Mouse (Mus musculus): Measurements from ENCODE around the gene Plekha3.
A peak's percentile ranks its signal among the peaks of the same experiment; 100 is the strongest.

The Plekha3 gene

GRCm38 (mm10) chr2:76674725-76675427, at the start of gene Plekha3:
TSS of gene Plekha3 (plus strand) at chr2:76675281.
- peak; percentile 85 for DNase-seq (ENCODE audit: low spot score)

DNA sequence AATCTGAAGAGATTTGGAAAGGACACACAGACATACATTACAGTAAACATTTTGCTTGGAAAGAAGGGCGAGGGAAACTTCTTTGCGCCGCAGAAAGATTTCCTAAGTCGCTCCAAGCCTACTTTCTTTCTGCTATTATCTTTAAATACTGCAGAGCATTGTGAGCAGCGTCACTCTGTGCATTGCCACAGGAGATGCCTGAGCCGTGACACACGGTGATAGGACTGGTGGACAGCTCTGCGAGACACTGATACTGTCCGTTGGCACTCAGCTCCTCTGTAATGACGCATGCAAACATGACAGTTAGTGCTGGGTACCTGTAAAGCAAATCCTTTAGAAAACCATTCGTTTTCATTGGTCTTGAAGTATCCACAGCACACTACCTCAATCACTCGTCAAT, 44.8 kb upstream of the Plekha3 start:
- no peak for DNase-seq (ENCODE audit: low spot score)

- DNase-seq (ENCODE audit: low spot score) = no peak
Measured at GRCm38 (mm10) chr2:76631600-76631999, 43.5 kb upstream of the Plekha3 start.

- no peak for DNase-seq (ENCODE audit: low spot score)
Measured at GRCm38 (mm10) chr2:76639637-76640036, 35.4 kb upstream of the Plekha3 start.

DNA sequence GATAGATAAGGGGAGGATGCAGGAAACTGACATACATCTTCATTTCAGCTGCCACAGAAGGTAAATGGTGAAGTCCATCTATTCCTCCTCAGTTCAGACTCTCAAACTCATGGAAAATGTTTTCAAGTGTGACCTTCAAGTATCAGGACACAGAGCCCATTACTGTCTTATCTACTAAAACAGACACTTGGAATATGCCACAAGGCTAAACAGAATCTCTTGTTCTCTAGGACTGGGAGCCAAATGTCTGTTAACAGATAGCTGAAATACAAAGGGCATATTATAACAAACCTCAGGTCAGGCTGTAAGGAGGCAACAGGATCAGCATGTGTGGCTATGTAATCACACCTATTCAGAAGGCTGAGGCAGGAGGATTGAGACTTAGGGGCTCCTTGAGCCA, 31.3 kb upstream of the Plekha3 start:
- DNase-seq (ENCODE audit: low spot score) = no peak

- DNase-seq (ENCODE audit: low spot score) = no peak
Measured at GRCm38 (mm10) chr2:76647441-76647869, 27.6 kb upstream of the Plekha3 start.

DNA sequence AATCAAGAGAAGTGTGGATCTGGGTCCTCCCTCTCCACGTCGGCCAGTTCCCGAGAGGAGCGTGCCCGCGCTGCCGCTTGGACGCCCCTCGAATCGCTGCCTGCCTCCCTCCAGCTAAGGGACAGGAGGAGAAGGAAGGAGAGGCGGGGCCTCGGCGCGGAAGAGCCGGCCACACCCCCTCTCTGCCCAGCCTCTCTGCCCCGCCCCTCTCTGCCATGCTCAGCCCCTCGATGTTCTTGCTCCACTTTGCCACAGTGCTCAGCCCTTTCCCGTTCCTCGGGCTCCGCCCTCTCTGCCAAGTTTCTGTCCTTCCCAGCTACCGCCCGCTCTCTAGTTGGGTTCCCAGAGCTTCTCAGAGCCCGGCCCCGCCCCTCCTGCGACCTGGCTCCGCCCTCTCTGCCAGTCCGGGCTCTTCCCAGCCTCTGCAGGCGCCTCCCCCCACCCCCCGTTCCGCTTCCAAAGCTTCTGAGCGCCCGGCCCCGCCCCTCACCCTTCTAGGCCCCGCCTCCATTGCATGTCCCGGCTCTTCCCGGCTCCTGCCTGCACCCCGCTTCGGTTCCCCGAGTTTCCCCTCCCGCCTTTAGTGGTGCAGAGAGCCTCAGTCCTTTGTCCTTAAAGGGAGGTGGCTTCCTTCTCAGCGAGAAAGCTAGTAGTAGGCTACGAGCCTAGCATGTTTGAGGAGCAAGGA, 27.1 kb upstream of the Plekha3 start, which contains the start of the genes Prkra and Pjvk:
Gene Prkra, minus strand, starts transcription at position 133 of the 688 bp plus-strand sequence.
Gene Pjvk, plus strand, starts transcription at position 594 of the 688 bp plus-strand sequence.
- DNase-seq (ENCODE audit: low spot score) = peak; percentile 100

DNA sequence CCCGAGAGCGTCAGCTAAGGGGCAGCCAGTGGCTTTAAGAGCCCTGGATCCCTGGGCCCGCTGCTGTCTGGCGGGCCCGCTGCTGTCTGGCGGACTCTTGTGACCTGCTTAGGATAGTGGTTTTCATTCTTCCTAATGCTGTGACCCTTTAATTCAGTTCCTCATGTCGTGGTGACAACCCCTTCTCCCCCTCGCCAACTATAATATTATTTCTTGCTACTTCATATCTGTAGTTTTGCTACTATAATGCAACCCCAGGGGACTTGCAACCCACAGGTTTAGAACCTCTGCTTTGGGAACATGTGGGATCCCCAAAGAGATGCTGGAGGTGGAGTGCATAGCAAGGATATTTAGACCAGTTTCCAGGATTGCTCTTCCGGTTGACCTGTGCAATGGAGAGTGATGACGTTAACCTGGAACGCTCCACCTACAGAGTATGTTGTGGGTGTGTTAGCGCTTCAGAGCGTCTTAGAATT, 26.4 kb upstream of the Plekha3 start:
- peak; percentile 59 for DNase-seq (ENCODE audit: low spot score)

DNA sequence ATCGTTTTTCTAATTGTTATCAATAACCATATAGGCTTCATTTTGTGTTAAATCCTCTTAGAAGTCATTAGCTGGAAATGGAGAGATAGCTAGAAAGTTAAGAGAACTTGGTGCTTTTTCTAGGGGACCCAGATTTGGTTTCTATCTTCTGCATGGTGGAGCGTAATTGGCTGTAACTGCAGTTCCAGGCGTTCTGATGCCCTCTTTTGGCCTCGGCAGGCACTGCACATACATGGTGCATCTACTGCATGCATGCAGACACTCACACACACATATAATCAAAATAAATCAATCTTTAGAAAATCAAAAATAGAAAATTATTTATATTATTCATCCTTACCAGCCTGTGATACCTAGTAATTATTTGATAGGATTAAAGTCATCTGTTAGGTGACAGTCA, 22.0 kb upstream of the Plekha3 start:
- no peak for DNase-seq (ENCODE audit: low spot score)

GRCm38 (mm10) chr2:76654646-76655045, 20.4 kb upstream of the Plekha3 start:
- DNase-seq (ENCODE audit: low spot score) = no peak

DNA sequence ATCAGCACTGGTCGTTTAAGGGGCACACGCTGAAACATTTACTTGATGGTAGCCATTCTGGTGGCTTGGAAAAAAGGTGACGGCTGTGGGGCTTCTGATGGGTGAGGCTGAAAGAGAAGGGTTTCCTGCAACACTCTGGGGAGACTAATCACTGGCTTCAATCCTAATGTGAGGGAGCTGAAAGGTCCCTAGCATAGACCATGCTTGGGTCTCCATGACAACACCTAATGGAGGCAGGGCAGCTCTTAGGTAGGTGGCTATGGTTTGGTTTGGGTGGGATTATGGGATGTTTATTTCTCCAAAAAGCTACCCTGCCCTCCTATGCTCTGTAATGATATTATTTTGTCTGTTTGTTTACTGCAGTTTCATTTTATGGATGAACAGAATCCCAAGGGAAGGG, 19.6 kb upstream of the Plekha3 start:
- DNase-seq (ENCODE audit: low spot score) = no peak

DNA sequence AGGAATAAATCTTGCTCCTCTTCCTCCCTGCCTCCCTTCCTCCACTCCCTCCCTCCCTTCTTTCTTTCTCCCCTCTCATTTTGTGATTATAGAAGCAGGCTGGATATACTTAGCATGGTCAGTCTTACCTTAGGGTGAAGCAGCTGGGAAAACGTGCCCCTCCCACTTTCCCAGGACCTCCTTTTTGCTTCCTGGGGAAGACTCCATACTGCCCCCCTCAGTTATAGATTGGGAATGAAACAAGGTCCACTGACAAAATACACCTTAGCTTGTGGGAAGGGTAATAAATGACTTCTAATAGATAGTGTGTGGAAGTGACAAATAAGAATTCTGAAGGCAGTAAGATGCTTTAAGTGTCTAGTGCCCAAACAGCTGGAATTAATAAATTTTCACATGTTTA, 19.1 kb upstream of the Plekha3 start:
- DNase-seq (ENCODE audit: low spot score) = no peak

- DNase-seq (ENCODE audit: low spot score) = no peak
Measured at GRCm38 (mm10) chr2:76658551-76658950, 16.5 kb upstream of the Plekha3 start.

- DNase-seq (ENCODE audit: low spot score) = no peak
Measured at GRCm38 (mm10) chr2:76659419-76659818, 15.7 kb upstream of the Plekha3 start.

GRCm38 (mm10) chr2:76665531-76665930, 9.6 kb upstream of the Plekha3 start:
- no peak for DNase-seq (ENCODE audit: low spot score)

GRCm38 (mm10) chr2:76667200-76667599, 7.9 kb upstream of the Plekha3 start:
- no peak for DNase-seq (ENCODE audit: low spot score)

DNA sequence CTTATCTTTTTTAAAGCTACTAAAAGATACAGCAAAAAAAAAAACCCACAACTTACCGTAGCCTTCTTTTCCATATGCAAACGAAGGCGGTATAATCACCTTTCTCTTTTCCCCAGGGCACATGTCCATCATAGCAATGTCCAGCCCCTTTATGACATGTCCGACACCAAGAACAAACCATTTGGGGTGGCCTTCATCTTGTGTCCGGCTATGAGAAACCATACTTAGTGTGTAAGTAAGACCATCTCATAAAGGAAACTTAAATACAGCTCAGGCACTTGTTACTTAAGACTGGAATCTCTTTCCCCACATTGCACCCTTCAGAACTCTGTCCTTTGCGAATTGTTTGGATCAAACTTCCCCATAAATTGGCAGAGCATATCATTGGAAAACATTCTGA, 3.4 kb upstream of the Plekha3 start:
- no peak for DNase-seq (ENCODE audit: low spot score)

DNA sequence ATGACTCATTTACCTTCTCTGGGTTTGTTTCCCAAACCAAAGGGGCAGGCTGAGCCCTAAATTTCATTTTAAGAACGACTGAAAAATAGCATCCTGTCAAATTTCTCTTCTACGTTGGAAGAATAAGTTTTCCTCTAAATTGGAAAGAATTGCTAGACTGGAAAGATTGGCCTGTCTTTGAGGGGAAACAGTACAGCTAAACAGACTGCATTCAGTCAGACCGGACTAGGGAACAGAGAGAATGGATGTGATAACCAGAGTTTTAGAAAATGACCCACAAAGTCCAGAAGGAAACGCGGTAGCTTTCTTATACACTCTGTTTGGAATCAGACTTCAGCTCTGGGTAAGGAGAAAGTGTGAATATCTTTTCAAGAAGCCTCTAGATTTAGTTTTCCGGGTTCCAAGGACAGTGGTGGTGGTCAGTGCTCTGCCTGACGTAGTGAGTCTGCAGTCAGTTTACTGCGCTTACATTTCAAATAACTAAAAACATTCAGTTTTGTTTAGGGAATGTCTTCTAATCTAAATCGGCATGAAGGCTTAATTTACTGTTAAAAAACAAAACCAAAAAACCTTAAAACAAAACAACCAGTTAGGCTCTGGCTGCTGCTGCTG, 2.8 kb upstream of the Plekha3 start:
- no peak for DNase-seq (ENCODE audit: low spot score)

DNA sequence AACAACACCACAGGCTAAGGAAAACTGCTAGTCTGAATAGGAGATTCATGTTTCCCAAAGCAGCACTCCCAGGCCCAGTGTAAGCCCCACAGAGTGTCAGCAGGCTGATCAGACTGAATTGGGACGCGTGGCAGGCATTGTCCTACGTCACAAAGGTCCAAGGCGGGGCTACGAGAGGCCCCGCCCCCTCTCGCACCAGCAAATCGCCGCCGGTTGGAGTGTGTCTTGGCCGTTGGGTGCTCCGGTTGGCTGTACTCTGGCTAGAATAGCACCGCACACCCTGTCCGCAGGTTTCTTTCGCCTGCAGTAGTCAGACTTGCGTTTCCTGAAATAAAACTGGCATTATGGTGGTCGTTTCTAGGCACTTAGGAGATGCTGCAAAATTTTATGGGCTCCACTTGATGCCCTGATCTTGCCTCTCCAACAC, 2.1 kb upstream of the Plekha3 start, which contains the start of gene Fkbp7:
Gene Fkbp7, minus strand, starts transcription at position 151 of the 427 bp plus-strand sequence.
- peak; percentile 95 for DNase-seq (ENCODE audit: low spot score)

- DNase-seq (ENCODE audit: low spot score) = peak; percentile 71
Measured at GRCm38 (mm10) chr2:76673472-76674081, 1.5 kb upstream of the Plekha3 start.

GRCm38 (mm10) chr2:76675451-76675850, 370 bp downstream of the Plekha3 start:
- DNase-seq (ENCODE audit: low spot score) = no peak

- no peak for DNase-seq (ENCODE audit: low spot score)
Measured at GRCm38 (mm10) chr2:76675949-76676348, 868 bp downstream of the Plekha3 start.

Data from testis, postnatal 10 days (tissue).